Mouse (Mus musculus) 3T3-L1 (cell line): ENCODE data around the gene Abi3bp.

Experiments
- DNase-seq: peaks from one replicate; pipeline ENCODE4 v3.0.0-alpha.2; 2015; ENCODE audit warnings: low read depth, low spot score

The Abi3bp gene

GRCm38 (mm10) chr16:56503941-56504340, 26.3 kb downstream of the Abi3bp start:
- no peak for DNase-seq

- DNase-seq = no peak
These were observed 40.3 kb downstream of the Abi3bp start for GRCm38 (mm10) chr16:56518024-56518423.

GRCm38 (mm10) chr16:56524359-56524758, 46.7 kb downstream of the Abi3bp start:
- DNase-seq = peak; percentile 34

- no peak for DNase-seq
These were observed 48.8 kb downstream of the Abi3bp start for GRCm38 (mm10) chr16:56526482-56526881.

GRCm38 (mm10) chr16:56528079-56528688, 50.5 kb downstream of the Abi3bp start:
- DNase-seq = no peak

- no peak for DNase-seq
These were observed 101.9 kb downstream of the Abi3bp start for GRCm38 (mm10) chr16:56579536-56579935.

GRCm38 (mm10) chr16:56593581-56593980, 115.9 kb downstream of the Abi3bp start:
- no peak for DNase-seq

GRCm38 (mm10) chr16:56594866-56595265, 117.2 kb downstream of the Abi3bp start:
- no peak for DNase-seq

GRCm38 (mm10) chr16:56598427-56598826, 120.7 kb downstream of the Abi3bp start:
- DNase-seq = no peak

GRCm38 (mm10) chr16:56602394-56602793, 124.7 kb downstream of the Abi3bp start:
- no peak for DNase-seq

- DNase-seq = no peak
These were observed 132.9 kb downstream of the Abi3bp start for GRCm38 (mm10) chr16:56610572-56610971.

- DNase-seq = no peak
These were observed 133.6 kb downstream of the Abi3bp start for GRCm38 (mm10) chr16:56611096-56611867.

- no peak for DNase-seq
These were observed 160.9 kb downstream of the Abi3bp start for GRCm38 (mm10) chr16:56638544-56638943.

- peak; percentile 8 for DNase-seq
These were observed 167.6 kb downstream of the Abi3bp start for GRCm38 (mm10) chr16:56645251-56645650.

- peak; percentile 42 for DNase-seq
These were observed 168.9 kb downstream of the Abi3bp start for GRCm38 (mm10) chr16:56646382-56647172.

- DNase-seq = peak; percentile 56
These were observed 177.7 kb downstream of the Abi3bp start for GRCm38 (mm10) chr16:56655193-56655910.

GRCm38 (mm10) chr16:56658866-56659265, 181.2 kb downstream of the Abi3bp start:
- DNase-seq = no peak

- no peak for DNase-seq
These were observed 191.8 kb downstream of the Abi3bp start for GRCm38 (mm10) chr16:56669520-56669919.

GRCm38 (mm10) chr16:56670941-56671340, 193.3 kb downstream of the Abi3bp start:
- no peak for DNase-seq

- no peak for DNase-seq
These were observed 195.7 kb downstream of the Abi3bp start for GRCm38 (mm10) chr16:56673420-56673819.

GRCm38 (mm10) chr16:56677146-56677545, 199.5 kb downstream of the Abi3bp start:
- peak; percentile 54 for DNase-seq
